Mouse (Mus musculus) megakaryocyte, embryonic 14.5 days (primary cell): ENCODE data around the gene Trim65. TPM values are rescaled to one million over a fixed set of nuclear protein-coding genes. Genes with fewer than 3 reads are reported as not detected.
"Not testable (repeated sequence)": the region's sequence is repeated elsewhere in the genome, so short reads cannot be mapped to it uniquely, and the experiment has no call there.

Source experiments
- H3K27me3 ChIP-seq: replicated peaks from 2 replicates; pipeline ENCODE3; 2012; ENCODE audit warnings: inconsistent platforms
- H3K36me3 ChIP-seq: replicated peaks from 2 replicates; pipeline ENCODE3; 2012; ENCODE audit warnings: low read length, inconsistent platforms, mixed read lengths
- H3K4me1 ChIP-seq: 2 replicates; pipeline ENCODE4 v1.6.1; 2012; ENCODE audit warnings: inconsistent platforms
- H3K4me3 ChIP-seq: replicated peaks from 2 replicates; pipeline ENCODE3; 2012; ENCODE audit warnings: moderate library complexity, mild to moderate bottlenecking, inconsistent platforms
- H3K9me3 ChIP-seq: 2 replicates; pipeline ENCODE4 v1.6.1; 2012; ENCODE audit warnings: inconsistent platforms
- FLI1 ChIP-seq: IDR thresholded peaks from 2 replicates; pipeline ENCODE4 v1.6.1; 2012; ENCODE audit warnings: low read length, inconsistent platforms, mixed read lengths
- GATA1 ChIP-seq: IDR thresholded peaks from 3 replicates; pipeline ENCODE4 v1.6.1; 2012; ENCODE audit warnings: mixed read lengths, low read length, inconsistent platforms, borderline replicate concordance
- polyA plus RNA-seq: library from polyadenylated mRNA; stranded (reverse); fragments of >175 nt; gene quantifications from 2 replicates; pipeline ENCODE4 v1.2.3, GENCODE M21; 2012; ENCODE audit warnings: low replicate concordance; ENCODE audit not compliant: insufficient read depth

The Trim65 gene
- polyA plus RNA-seq, 1 experiment: 3.0 TPM

- Histone ChIP-seq H3K36me3 (peaks cover 24% of the 10 kb centered on the region), H3K9me3 (peaks cover 4% of the 10 kb centered on the region; the same call in 1 of the 2 replicates), H3K4me1 (peaks cover 85% of the 10 kb centered on the region), H3K27me3 (no peaks in the 10 kb centered on the region), H3K4me3 (peak overlapping the region; percentile 33)
- TF ChIP-seq GATA1 (no peak), FLI1 (no peak)
These were observed 35.4 kb downstream of the Trim65 start for GRCm38 (mm10) chr11:116095573-116095972.

GRCm38 (mm10) chr11:116093771-116094565, 37.0 kb downstream of the Trim65 start:
- Histone ChIP-seq H3K36me3 (peaks cover 17% of the 10 kb centered on the region), H3K4me1 (peaks cover 81% of the 10 kb centered on the region), H3K4me3 (peak overlapping the region; percentile 88), H3K9me3 (peaks cover 4% of the 10 kb centered on the region; the same call in 1 of the 2 replicates), H3K27me3 (no peaks in the 10 kb centered on the region)
- TF ChIP-seq GATA1 (peak; percentile 20; the same call in 1 of the 3 replicates), FLI1 (peak; percentile 75; the same call in 1 of the 2 replicates)

GRCm38 (mm10) chr11:116092959-116093358, 38.0 kb downstream of the Trim65 start:
- H3K4me3 ChIP-seq, H3K27me3 ChIP-seq, H3K9me3 ChIP-seq: not testable (repeated sequence)
- H3K36me3 ChIP-seq: peaks cover 15% of the 10 kb centered on the region
- H3K4me1 ChIP-seq: peaks cover 81% of the 10 kb centered on the region

- peaks cover 76% of the 10 kb centered on the region for H3K4me1 ChIP-seq
- peaks cover under 1% of the 10 kb centered on the region; the same call in 1 of the 2 replicates for H3K9me3 ChIP-seq
- H3K4me3 ChIP-seq: peak overlapping the region; percentile 2
- TF ChIP-seq GATA1 (no peak), FLI1 (no peak)
- peaks cover 11% of the 10 kb centered on the region for H3K36me3 ChIP-seq
- H3K27me3 ChIP-seq: no peaks in the 10 kb centered on the region
These were observed 39.3 kb downstream of the Trim65 start for GRCm38 (mm10) chr11:116091591-116091990.

GRCm38 (mm10) chr11:116089545-116089944, 41.4 kb downstream of the Trim65 start:
- H3K27me3 ChIP-seq: no peaks in the 10 kb centered on the region
- H3K9me3 ChIP-seq: no peaks in the 10 kb centered on the region
- no peak overlapping the region for H3K4me3 ChIP-seq
- peaks cover 25% of the 10 kb centered on the region for H3K36me3 ChIP-seq
- peaks cover 77% of the 10 kb centered on the region for H3K4me1 ChIP-seq
- TF ChIP-seq GATA1: no peak
- TF ChIP-seq FLI1: no peak

GRCm38 (mm10) chr11:116088741-116089394, 42.1 kb downstream of the Trim65 start:
- peaks cover 78% of the 10 kb centered on the region for H3K4me1 ChIP-seq
- peaks cover 32% of the 10 kb centered on the region for H3K36me3 ChIP-seq
- no peaks in the 10 kb centered on the region for H3K27me3 ChIP-seq
- TF ChIP-seq FLI1 (no peak), GATA1 (no peak)
- H3K9me3 ChIP-seq: no peaks in the 10 kb centered on the region
- peak overlapping the region; percentile 80 for H3K4me3 ChIP-seq

- Histone ChIP-seq H3K36me3 (peaks cover 39% of the 10 kb centered on the region), H3K4me1 (peaks cover 78% of the 10 kb centered on the region), H3K27me3 (no peaks in the 10 kb centered on the region), H3K9me3 (no peaks in the 10 kb centered on the region), H3K4me3 (peak overlapping the region; percentile 96)
- TF ChIP-seq FLI1: no peak
- no peak for TF ChIP-seq GATA1
These were observed 42.7 kb downstream of the Trim65 start for GRCm38 (mm10) chr11:116088188-116088587.

GRCm38 (mm10) chr11:116087194-116088130, 43.5 kb downstream of the Trim65 start:
- H3K36me3 ChIP-seq: peaks cover 45% of the 10 kb centered on the region
- H3K4me1 ChIP-seq: peaks cover 76% of the 10 kb centered on the region
- H3K27me3 ChIP-seq: no peaks in the 10 kb centered on the region
- H3K4me3 ChIP-seq: peak overlapping the region; percentile 96
- TF ChIP-seq GATA1 (no peak), FLI1 (no peak)
- H3K9me3 ChIP-seq: no peaks in the 10 kb centered on the region
